Mouse (Mus musculus) G1E-ER4 (cell line): ENCODE data around the gene Gm8994. TPM values are rescaled to one million over a fixed set of nuclear protein-coding genes. Genes with fewer than 3 reads are reported as not detected.

ENCODE experiments used
- GATA1 ChIP-seq: IDR thresholded peaks from one replicate; pipeline ENCODE4 v1.8.0; 2012; ENCODE audit warnings: low read length, inconsistent platforms
- polyA plus RNA-seq: library from polyadenylated mRNA; stranded (reverse); fragments of >175 nt; gene quantifications from 2 replicates; pipeline ENCODE4 v1.2.3, GENCODE M21; 2012

Gm8994 gene
- polyA plus RNA-seq, 1 experiment = not detected

DNA sequence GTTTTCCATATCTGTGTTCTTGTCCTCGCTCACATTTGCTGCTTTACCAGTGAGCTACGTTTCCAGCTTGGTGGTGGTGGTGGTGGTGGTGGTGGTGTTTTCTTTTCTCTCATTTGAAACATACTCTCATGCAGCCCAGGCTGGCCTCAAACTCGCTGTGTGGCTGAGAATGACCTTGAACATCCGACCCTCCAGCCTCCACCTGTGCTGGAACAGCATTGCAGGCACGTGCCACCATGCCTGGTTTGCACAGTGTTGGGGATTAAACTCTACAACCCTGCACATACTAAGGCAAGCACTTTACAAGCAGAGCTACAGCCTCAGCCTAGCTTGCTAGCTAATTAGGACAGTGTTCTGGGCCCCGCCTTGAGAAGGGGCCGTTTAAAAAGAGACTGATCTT is 18.3 kb downstream of the Gm8994 start:
- no peak for TF ChIP-seq GATA1

DNA sequence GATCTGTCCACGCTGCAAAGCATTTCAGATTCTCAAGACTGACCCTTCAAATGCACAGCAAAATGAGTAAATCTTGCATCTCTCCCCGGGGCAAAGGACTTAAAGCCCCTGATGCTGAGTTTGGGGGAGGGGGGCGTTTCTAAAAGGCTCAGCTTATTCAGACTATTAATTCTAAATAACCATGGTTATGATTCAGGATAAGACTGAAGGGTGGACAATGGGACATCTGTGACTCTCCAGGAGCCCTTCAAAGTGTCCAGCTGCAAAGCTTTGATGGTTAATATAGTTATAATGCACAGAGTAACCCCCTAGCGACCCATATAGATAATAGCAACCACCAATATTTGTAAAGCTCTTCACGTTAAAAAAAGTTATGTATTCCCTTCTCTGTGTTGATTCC is 19.7 kb downstream of the Gm8994 start:
- no peak for TF ChIP-seq GATA1

DNA sequence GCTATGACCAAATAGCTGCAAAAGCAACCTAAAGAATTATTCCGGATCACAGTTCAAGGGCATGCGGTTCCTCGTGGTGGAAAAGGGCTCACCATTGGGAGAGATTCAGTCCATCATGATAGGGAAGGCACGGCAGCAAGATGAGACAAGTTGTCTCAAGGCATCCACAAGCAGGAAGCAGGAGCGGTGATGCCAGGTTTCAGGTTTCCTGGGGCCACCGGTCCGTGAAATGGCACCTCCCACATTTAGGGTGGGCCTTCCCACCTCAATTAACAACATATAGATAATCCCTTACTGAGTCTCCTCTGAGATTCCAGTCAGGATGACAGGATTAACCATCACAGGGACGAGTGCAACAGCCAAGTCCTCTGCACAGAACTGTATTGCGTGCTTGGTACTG is 20.3 kb downstream of the Gm8994 start:
- no peak for TF ChIP-seq GATA1

DNA sequence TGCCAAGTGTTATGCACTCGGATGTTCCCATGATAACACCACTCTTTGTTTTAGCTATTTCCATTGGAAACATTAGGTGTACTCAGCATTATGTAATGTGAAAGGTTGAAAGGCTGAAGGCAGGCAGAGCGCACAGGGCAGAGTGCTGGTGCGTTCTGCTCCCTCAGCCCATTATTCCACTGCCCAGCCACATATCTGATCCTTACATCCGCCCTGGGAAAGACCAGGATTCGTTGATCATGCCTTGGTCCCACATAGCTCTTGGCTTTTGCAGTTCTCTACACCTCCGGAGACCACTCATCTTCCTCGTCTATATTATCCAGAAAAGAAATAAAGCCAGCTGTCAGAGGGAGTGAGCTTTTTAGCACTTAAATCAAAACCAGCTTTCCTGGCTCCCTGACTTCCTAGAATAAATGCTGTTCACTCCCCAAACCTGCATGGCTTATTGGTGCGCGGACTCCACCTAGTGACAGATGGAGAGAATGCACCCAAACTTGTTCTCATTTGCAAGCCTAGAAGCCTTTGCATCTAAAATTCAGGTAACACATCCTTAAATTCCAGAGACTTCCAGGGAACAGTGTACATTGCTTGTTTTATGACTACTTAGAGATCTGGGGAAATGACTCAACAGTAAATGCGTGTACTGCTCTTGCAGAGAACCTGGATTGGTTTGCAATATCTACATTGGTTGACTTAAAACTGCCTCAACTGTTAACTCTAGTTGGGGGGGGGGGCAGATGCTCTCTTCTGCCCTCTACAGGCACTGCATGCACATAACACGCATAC is 26.3 kb downstream of the Gm8994 start:
- no peak for TF ChIP-seq GATA1

DNA sequence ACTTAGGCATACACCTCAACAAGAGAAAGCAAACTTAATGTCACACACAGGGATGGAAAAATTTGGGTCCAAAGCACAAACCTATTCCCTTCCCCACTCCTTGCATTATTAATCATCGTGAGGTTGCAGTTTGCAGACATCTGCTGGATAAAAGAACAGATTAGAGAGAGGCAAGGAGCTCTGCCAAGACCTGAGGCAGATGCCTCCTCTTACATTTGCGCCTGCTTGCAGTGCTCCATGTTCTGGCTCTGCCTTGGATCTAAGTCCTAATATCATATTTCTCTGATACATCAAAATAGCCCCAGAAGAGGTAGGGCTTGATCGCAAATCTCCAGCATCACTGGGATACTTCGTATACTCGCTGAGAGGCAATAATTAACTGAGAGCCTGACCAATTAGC is 31.1 kb downstream of the Gm8994 start:
- no peak for TF ChIP-seq GATA1

DNA sequence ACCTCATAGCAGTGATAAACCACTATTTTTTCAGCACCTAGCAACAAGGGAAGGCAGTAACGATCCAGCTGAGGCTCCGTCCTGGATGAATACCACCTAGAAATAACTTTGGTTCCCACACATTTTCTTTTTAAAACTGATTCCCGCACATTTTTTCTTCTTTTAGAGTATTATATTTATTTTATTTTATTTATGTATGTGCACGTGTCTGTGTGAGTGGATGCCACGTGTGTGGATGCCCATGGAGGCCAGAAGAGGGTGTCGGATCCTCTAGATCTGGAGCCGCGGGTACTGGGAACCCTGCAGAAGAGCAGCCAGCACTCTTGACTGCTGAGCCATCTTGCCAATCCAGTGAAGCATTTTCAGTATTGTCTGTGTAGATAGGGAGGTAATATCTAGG is 36.0 kb downstream of the Gm8994 start:
- no peak for TF ChIP-seq GATA1

DNA sequence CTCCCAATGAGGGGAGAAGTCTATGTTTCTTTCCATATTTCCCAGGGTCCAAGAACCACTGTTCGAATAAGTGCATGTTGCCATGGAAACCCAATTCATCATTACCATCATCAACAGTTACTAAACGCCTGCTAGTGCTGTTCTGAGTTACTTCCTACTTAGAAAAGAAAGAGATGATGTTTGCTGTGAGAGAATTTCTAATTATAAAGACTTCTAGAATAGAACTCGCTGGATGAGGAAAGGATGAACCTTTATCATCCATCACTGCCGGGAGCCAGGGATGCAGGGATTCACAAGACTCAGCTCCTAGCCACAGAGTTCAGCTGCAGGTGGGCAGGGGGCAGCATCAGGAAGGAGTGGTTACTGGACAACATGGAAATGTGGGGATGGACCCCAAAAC is 36.7 kb downstream of the Gm8994 start:
- no peak for TF ChIP-seq GATA1

DNA sequence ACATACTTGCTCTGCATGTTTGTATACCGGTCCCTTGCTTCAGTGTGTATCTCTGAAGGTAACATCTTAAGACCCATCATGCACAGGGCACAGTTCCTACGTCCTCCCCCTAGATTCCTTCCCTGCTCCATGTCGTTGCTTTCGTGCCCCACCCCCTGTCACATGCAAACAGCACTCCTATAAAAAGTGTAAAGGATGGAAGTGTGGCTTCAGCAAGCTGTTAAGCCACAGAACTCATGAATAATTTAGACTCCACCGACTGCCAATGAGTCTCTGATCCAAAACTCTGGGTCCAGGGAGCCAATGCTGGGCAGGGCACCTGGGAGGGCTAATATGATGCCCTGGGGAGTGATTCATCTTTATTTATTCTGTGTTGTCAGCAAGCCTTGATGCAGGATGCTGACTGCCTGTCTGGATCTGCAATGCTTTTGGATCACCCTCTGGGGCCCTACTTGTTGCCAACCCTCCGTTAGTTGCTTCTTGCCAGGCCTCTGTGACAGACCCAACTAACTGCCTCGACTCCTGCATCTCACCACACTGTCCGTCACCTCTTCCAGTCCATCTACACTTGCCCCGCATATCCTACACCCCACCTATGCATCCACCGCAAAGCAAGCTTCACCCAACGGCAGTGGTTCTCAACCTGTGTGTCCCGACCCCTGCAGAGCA is 37.2 kb downstream of the Gm8994 start:
- TF ChIP-seq GATA1 = no peak

DNA sequence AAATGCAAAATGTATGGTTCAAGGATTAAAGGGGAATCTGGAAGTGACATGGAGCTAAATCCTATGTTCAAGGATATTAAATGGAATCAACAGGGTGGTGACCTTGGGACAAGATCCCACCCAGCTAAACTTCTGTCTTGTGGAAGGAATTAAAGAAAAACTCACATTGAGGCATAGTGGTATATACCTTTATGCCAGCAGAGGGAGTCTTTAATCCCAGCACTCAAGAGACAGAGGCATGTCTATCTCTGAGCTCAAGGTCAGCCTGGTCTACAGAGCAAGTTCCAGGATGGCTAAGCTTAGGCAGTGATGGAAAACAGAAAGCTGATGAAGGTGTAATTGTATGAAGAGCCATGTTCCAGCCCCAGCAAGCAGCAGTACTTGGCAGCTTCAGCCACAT is 48.8 kb downstream of the Gm8994 start:
- TF ChIP-seq GATA1 = no peak

Other genes with a start within 250 kb of the Gm8994 start
- not detected in 2 replicates for gene Grin2b, start 154.0 kb upstream of the Gm8994 start, polyA plus RNA-seq
- not detected in 2 replicates for gene E330021D16Rik, start 88.0 kb downstream of the Gm8994 start, polyA plus RNA-seq
- gene Atf7ip, start 178.6 kb downstream of the Gm8994 start, polyA plus RNA-seq = 21.5 and 24.4 TPM in 2 replicates